24 mouse cellular contexts compared by ENCODE assay signal in the genomic region with DNA sequence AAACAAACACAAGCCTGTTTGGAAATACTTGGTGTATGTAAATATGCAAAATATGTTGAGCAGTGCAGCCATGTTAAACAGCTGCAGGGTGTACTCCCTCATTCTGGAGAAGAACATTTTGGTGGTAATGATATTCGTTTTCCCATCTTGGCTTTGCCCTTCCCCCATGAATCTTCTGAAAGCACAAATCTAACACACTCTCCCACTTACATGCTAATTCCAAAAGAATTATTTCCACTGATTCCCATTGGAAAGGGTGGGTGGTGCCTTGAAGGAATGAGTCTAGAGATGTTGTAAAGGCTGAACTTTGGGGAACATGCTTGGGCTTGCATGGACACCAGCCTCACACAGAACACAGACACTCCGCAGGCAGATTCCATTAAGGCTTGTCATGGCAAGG. TPM values are rescaled to one million over a fixed set of nuclear protein-coding genes. Genes with fewer than 3 reads are reported as not detected.
A peak's percentile ranks its signal among the peaks of the same experiment; 100 is the strongest.
DNase-seq lines count a peak whose midpoint lies in the region; ATAC-seq and TF ChIP-seq lines count a peak whose summit lies in the region.
"Had no signal": no experiment of that assay in that cellular context is flagged by ENCODE, and none has a peak within 500 bp of the region (broad histone marks: within the 10 kb centered on the region; RNA-seq: fewer than 3 reads in every experiment).

No protein-coding gene starts in this region.

- H3K4me1 ChIP-seq in forebrain, postnatal 0 days (ENCODE audit: insufficient read depth) = no peaks in the 10 kb centered on the region
- H3K4me1 ChIP-seq in forebrain, embryonic 12.5 days = no peaks in the 10 kb centered on the region
- 0 out of 2 replicates have a peak, but pooled peaks cover 3% of the 10 kb centered on the region for H3K4me1 ChIP-seq in lung, embryonic 16.5 days (replicated peaks; ENCODE audit: control insufficient read depth, insufficient read depth, low read length)
- no peaks in the 10 kb centered on the region for H3K4me1 ChIP-seq in lung, adult 2 months (ENCODE audit: control insufficient read depth, insufficient read depth, low read length)
- H3K4me1 ChIP-seq in hindbrain, embryonic 14.5 days (replicated peaks; ENCODE audit: control insufficient read depth, insufficient read depth, low read length) = no peaks in the 10 kb centered on the region
- H3K4me1 ChIP-seq: heart, embryonic 10.5 days; midbrain, embryonic 13.5 days had no signal

- H3K4me2 ChIP-seq in forebrain, postnatal 0 days (ENCODE audit: low read depth) = no peak overlapping the region
- no peak overlapping the region for H3K4me2 ChIP-seq in forebrain, embryonic 12.5 days
- no peak overlapping the region for H3K4me2 ChIP-seq in lung, embryonic 16.5 days (ENCODE audit: low read depth, low read length)
- no peak overlapping the region for H3K4me2 ChIP-seq in hindbrain, embryonic 14.5 days (replicated peaks)
- H3K4me2 ChIP-seq: midbrain, embryonic 13.5 days had no signal

- no peak overlapping the region for H3K27ac ChIP-seq in forebrain, postnatal 0 days (ENCODE audit: low read depth, low read length)
- H3K27ac ChIP-seq in forebrain, embryonic 12.5 days = no peak overlapping the region
- H3K27ac ChIP-seq in lung, embryonic 16.5 days (ENCODE audit: low read length) = peak overlapping the region; percentile 49; the same call in 1 of the 2 replicates
- H3K27ac ChIP-seq in hindbrain, embryonic 14.5 days = no peak overlapping the region
- H3K27ac ChIP-seq: heart, embryonic 10.5 days; midbrain, embryonic 13.5 days; stomach, postnatal 0 days had no signal

- no peak for TF ChIP-seq CTCF in forebrain, postnatal 0 days (IDR thresholded peaks at IDR 0.05; ENCODE audit: low read depth)
- no peak for TF ChIP-seq CTCF in lung, adult 2 months (IDR thresholded peaks at IDR 0.05; ENCODE audit: insufficient read depth, low read length)

- no peak for DNase-seq in forebrain, postnatal 0 days
- no peak for DNase-seq in lung, adult 2 months
- peak; percentile 10 for DNase-seq in brain, adult 2 months (ENCODE audit: low read depth, low spot score)
- DNase-seq in forelimb bud, embryonic 11.5 days (ENCODE audit: low read depth, low spot score) = peak; percentile 10
- DNase-seq in urinary bladder, adult 2 months (ENCODE audit: low spot score) = no peak
- DNase-seq in hindbrain, embryonic 14.5 days (ENCODE audit: low spot score) = no peak
- DNase-seq: adrenal gland, adult 8-10 months; cerebellum, adult 2 months; cerebellum, postnatal 25 days; kidney, postnatal 36 days; liver; thymus, adult 2 months; thymus, postnatal 4 days had no signal

- H3K27me3 ChIP-seq in forebrain, postnatal 0 days (ENCODE audit: insufficient read depth, low read length) = no peaks in the 10 kb centered on the region
- H3K27me3 ChIP-seq in forebrain, embryonic 12.5 days = no peaks in the 10 kb centered on the region
- no peaks in the 10 kb centered on the region for H3K27me3 ChIP-seq in lung, embryonic 16.5 days (ENCODE audit: control insufficient read depth, insufficient read depth, low read depth, low read length)
- H3K27me3 ChIP-seq in hindbrain, embryonic 14.5 days (ENCODE audit: control insufficient read depth, insufficient read depth, low read length) = no peaks in the 10 kb centered on the region
- H3K27me3 ChIP-seq: midbrain, embryonic 13.5 days had no signal

- no peak overlapping the region for H3K9ac ChIP-seq in forebrain, postnatal 0 days
- no peak overlapping the region for H3K9ac ChIP-seq in forebrain, embryonic 12.5 days
- H3K9ac ChIP-seq in lung, embryonic 16.5 days (ENCODE audit: low read length) = no peak overlapping the region
- H3K9ac ChIP-seq in hindbrain, embryonic 14.5 days = no peak overlapping the region
- H3K9ac ChIP-seq: midbrain, embryonic 13.5 days had no signal

- no peak for TF ChIP-seq POLR2A in lung, adult 2 months (IDR thresholded peaks at IDR 0.05; ENCODE audit: borderline replicate concordance, extremely low read depth, low read depth, low read length)

- H3K9me3 ChIP-seq in forebrain, postnatal 0 days (ENCODE audit: low read length) = no peaks in the 10 kb centered on the region
- no peaks in the 10 kb centered on the region for H3K9me3 ChIP-seq in forebrain, embryonic 12.5 days
- H3K9me3 ChIP-seq in lung, embryonic 16.5 days (ENCODE audit: control insufficient read depth, low read length) = no peaks in the 10 kb centered on the region
- no peaks in the 10 kb centered on the region for H3K9me3 ChIP-seq in hindbrain, embryonic 14.5 days (ENCODE audit: control insufficient read depth, low read length)
- H3K9me3 ChIP-seq: heart, embryonic 10.5 days; midbrain, embryonic 13.5 days had no signal

- H3K4me3 ChIP-seq in forebrain, postnatal 0 days (ENCODE audit: low read depth, low read length) = no peak overlapping the region
- H3K4me3 ChIP-seq in forebrain, embryonic 12.5 days (replicated peaks) = no peak overlapping the region
- H3K4me3 ChIP-seq in lung, embryonic 16.5 days (ENCODE audit: low read length) = no peak overlapping the region
- H3K4me3 ChIP-seq in lung, adult 2 months (replicated peaks; ENCODE audit: extremely low read depth, low read depth, low read length) = no peak overlapping the region
- no peak overlapping the region for H3K4me3 ChIP-seq in hindbrain, embryonic 14.5 days (replicated peaks; ENCODE audit: low read length)
- H3K4me3 ChIP-seq: heart, embryonic 10.5 days; midbrain, embryonic 13.5 days had no signal

- no peaks in the 10 kb centered on the region for H3K36me3 ChIP-seq in forebrain, postnatal 0 days (ENCODE audit: insufficient read depth)
- no peaks in the 10 kb centered on the region for H3K36me3 ChIP-seq in forebrain, embryonic 12.5 days (replicated peaks)
- H3K36me3 ChIP-seq in lung, embryonic 16.5 days (ENCODE audit: control insufficient read depth, insufficient read depth, low read length) = no peaks in the 10 kb centered on the region
- H3K36me3 ChIP-seq in hindbrain, embryonic 14.5 days (replicated peaks; ENCODE audit: control insufficient read depth, insufficient read depth) = no peaks in the 10 kb centered on the region
- H3K36me3 ChIP-seq: heart, embryonic 10.5 days; midbrain, embryonic 13.5 days had no signal

- whole genome bisulfite sequencing in forebrain, postnatal 0 days = 68% methylated on average over 2 of the region's 2 CpGs
- 82% methylated on average over 2 of the region's 2 CpGs for WGBS in forebrain, embryonic 12.5 days
- WGBS in lung, embryonic 16.5 days = 41% methylated on average over 2 of the region's 2 CpGs
- 49% methylated on average over 2 of the region's 2 CpGs for whole genome bisulfite sequencing in lung, adult 2 months
- 85% methylated on average over 2 of the region's 2 CpGs for WGBS in hindbrain, embryonic 14.5 days

- ATAC-seq in forebrain, postnatal 0 days = peak; percentile 54
- no peak for ATAC-seq in forebrain, embryonic 12.5 days (ENCODE audit: low FRiP score)
- ATAC-seq in lung, embryonic 16.5 days (ENCODE audit: low read depth) = peak; percentile 67
- no peak for ATAC-seq in hindbrain, embryonic 14.5 days (ENCODE audit: low FRiP score)
- ATAC-seq: activated CD4-positive, CD25-positive, alpha-beta regulatory T cell, adult 4 months; hindbrain, embryonic 16.5 days; intestine, embryonic 16.5 days; midbrain, embryonic 13.5 days had no signal

RNA-seq across cellular contexts. Expression of a gene that starts 53.9 kb away (rescaled TPM):
- total RNA-seq in forebrain, postnatal 0 days (2014; rRNA removed) = 1.1 and 1.6 TPM in 2 replicates
- polyA plus RNA-seq in forebrain, postnatal 0 days (2015; fragmentation: Nextera tagmentation; extraction: Ambion mirVana) = 0.47 and 0.52 TPM in 2 replicates
- polyA plus RNA-seq in forebrain, embryonic 12.5 days (2016; fragmentation: Nextera tagmentation; extraction: Ambion mirVana) = 2.8 and 3.3 TPM in 2 replicates
- polyA plus RNA-seq in lung, embryonic 16.5 days (2015; fragmentation: Nextera tagmentation; extraction: Ambion mirVana) = 3.9 and 4.9 TPM in 2 replicates
- polyA plus RNA-seq in lung, adult 2 months (2012; rRNA removed) = 16.5 and 17.8 TPM in 2 replicates
- polyA plus RNA-seq in urinary bladder, adult 2 months (2012; rRNA removed) = 8.4 and 12.3 TPM in 2 replicates
- 4.7 and 6.2 TPM in 2 replicates for polyA plus RNA-seq in hindbrain, embryonic 14.5 days (2014; fragmentation: Nextera tagmentation; extraction: Ambion mirVana)
- total RNA-seq: granulocyte monocyte progenitor cell, adult 5-6 weeks; hematopoietic stem cell, adult 5-6 weeks; megakaryocyte, adult 5-6 weeks had no signal
- polyA plus RNA-seq: activated CD4-positive, CD25-positive, alpha-beta regulatory T cell, adult 4 months had no signal

Comparison
In these comparisons a context has a peak if more than half of its experiments do, and no peak if none do; other contexts are left out.
1. ATAC-seq: peak in forebrain, postnatal 0 days (single experiment) and lung, embryonic 16.5 days (single experiment); none in forebrain, embryonic 12.5 days (single experiment) and hindbrain, embryonic 14.5 days (single experiment).
2. DNase-seq: peak in brain, adult 2 months (single experiment) and forelimb bud, embryonic 11.5 days (single experiment); none in forebrain, postnatal 0 days (single experiment), lung, adult 2 months (single experiment), urinary bladder, adult 2 months (single experiment) and hindbrain, embryonic 14.5 days (single experiment).